Mouse (Mus musculus) stomach, embryonic 14.5 days (tissue): ENCODE data around the gene Pou1f1. TPM values are rescaled to one million over a fixed set of nuclear protein-coding genes. Genes with fewer than 3 reads are reported as not detected.

Source experiments
- ATAC-seq: fragments of 200-750 bp; cut with Nextera tagmentation; 2 replicates; pipeline ENCODE4 v1.8.0; 2017; ENCODE audit warnings: low read depth, moderate TSS enrichment; ENCODE audit not compliant: insufficient number of reproducible peaks, insufficient read depth, low FRiP score
- H3K27ac ChIP-seq: fragments of 300-500 bp; sonication (generic); 2 replicates; pipeline ENCODE4 v1.5.1; 2014; ENCODE audit warnings: mild to moderate bottlenecking, low read length, moderate library complexity, mixed read lengths
- H3K27me3 ChIP-seq: fragments of 300-500 bp; sonication (generic); 2 replicates; pipeline ENCODE4 v1.6.1; 2014; ENCODE audit warnings: low read length, control low read depth, mixed read lengths; ENCODE audit not compliant: control insufficient read depth, insufficient read depth
- H3K36me3 ChIP-seq: fragments of 300-500 bp; sonication (generic); 2 replicates; pipeline ENCODE4 v1.6.1; 2014; ENCODE audit warnings: mild to moderate bottlenecking, control low read depth, low read length, moderate library complexity, mixed read lengths; ENCODE audit not compliant: control insufficient read depth, insufficient read depth
- H3K4me1 ChIP-seq: fragments of 300-500 bp; sonication (generic); 2 replicates; pipeline ENCODE4 v1.6.1; 2014; ENCODE audit warnings: low read length, control low read depth, mixed read lengths; ENCODE audit not compliant: control insufficient read depth, insufficient read depth
- H3K4me2 ChIP-seq: fragments of 300-500 bp; sonication (generic); replicated peaks from 2 replicates; pipeline ENCODE4 v1.6.1; 2014; ENCODE audit warnings: low read depth, low read length, control low read depth
- H3K4me3 ChIP-seq: fragments of 300-500 bp; sonication (generic); 2 replicates; pipeline ENCODE4 v1.5.1; 2014; ENCODE audit warnings: low read depth, low read length, control low read depth
- H3K9ac ChIP-seq: fragments of 300-500 bp; sonication (generic); replicated peaks from 2 replicates; pipeline ENCODE4 v1.6.1; 2014; ENCODE audit warnings: low read depth, mild to moderate bottlenecking, control low read depth, low read length, moderate library complexity, mixed read lengths
- H3K9me3 ChIP-seq: fragments of 300-500 bp; sonication (generic); 2 replicates; pipeline ENCODE4 v1.6.1; 2016; ENCODE audit warnings: low read depth, low read length, control low read depth; ENCODE audit not compliant: control insufficient read depth
- WGBS: fragments of 180-500 bp; shearing (Covaris S2); extraction: QIAGEN DNeasy Blood & Tissue Kit; methylation state at CpG from one replicate; pipeline ENCODE4 v1.1.7; 2014; 5-methylcytosine and 5-hydroxymethylcytosine counted together
- polyA plus RNA-seq: library from polyadenylated mRNA; unstranded; fragments of >200 nt; fragmentation: Nextera tagmentation; extraction: Ambion mirVana; gene quantifications from 2 replicates; pipeline ENCODE4 v1.2.1, GENCODE M21; 2014

Pou1f1 gene
- polyA plus RNA-seq, result not detected in 2 replicates

DNA sequence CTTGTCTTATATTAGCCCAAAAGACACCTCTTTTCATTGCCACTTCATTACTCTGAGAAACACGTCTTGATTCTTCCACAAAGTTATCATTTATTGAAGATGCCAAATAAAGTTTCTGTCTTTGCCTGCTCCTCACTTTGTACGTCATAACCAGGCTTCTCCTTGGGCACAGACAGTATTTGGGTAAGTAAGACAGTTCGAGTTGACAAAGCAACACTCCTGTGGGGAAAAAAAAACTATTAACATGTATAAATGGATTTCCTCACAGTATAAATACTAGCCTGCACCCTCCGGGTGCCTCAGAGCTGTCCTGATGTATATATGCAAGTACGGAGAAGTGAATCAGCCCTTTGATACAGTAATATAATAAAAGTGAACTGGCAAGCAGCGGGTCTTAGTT is at the start of gene Pou1f1:
Gene Pou1f1 (plus strand): TSS at position 301 of the 400 bp plus-strand sequence.
- no peak within 1 kb of the TSS for H3K4me2 ChIP-seq
- H3K4me1 ChIP-seq, result no peaks in the 10 kb centered on the region
- H3K27me3 ChIP-seq, result no peaks in the 10 kb centered on the region
- 74% methylated on average over 6 of the region's 6 CpGs for WGBS
- no peak within 1 kb of the TSS for H3K27ac ChIP-seq
- ATAC-seq, result no peak
- no peak within 1 kb of the TSS for H3K4me3 ChIP-seq
- no peaks in the 10 kb centered on the region for H3K36me3 ChIP-seq
- H3K9ac ChIP-seq, result no peak within 1 kb of the TSS
- H3K9me3 ChIP-seq, result no peaks in the 10 kb centered on the region

- no peak overlapping the region for H3K9ac ChIP-seq
- 45% methylated on average over 4 of the region's 4 CpGs for WGBS
- H3K27me3 ChIP-seq, result no peaks in the 10 kb centered on the region
- no peaks in the 10 kb centered on the region for H3K9me3 ChIP-seq
- H3K4me2 ChIP-seq, result no peak overlapping the region
- H3K27ac ChIP-seq, result no peak overlapping the region
- H3K4me1 ChIP-seq, result no peaks in the 10 kb centered on the region
- H3K4me3 ChIP-seq, result no peak overlapping the region
- H3K36me3 ChIP-seq, result no peaks in the 10 kb centered on the region
- ATAC-seq, result no peak
Observed at GRCm38 (mm10) chr16:65470650-65471049, 49.7 kb upstream of the Pou1f1 start.

DNA sequence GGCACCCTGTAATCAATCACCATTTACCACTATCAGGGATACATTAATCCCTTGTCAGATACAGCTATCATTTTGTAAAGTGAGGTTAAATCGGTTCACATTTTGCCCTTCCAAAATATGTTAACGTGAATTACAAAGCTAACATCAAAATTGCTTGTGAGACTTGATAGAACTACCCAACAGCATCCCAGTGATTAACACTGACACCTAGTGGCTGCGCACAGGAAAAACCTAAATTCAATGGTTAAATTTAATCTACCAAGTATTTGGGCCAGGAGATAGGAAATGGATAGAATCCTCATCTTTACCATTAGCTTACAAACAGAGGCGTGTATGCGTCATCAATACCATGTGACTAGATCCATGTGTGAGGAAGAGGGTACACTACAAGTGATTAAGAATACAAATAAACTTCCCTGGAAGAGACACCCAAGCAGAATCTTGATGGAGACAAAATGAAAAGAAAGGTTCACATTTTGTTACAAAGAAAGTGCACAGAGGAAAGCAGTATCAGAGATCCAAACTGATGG is 47.8 kb upstream of the Pou1f1 start:
- ATAC-seq, result no peak
- Histone ChIP-seq H3K9ac (no peak overlapping the region), H3K4me1 (no peaks in the 10 kb centered on the region), H3K4me3 (no peak overlapping the region), H3K27me3 (no peaks in the 10 kb centered on the region), H3K4me2 (no peak overlapping the region), H3K9me3 (no peaks in the 10 kb centered on the region), H3K27ac (no peak overlapping the region), H3K36me3 (no peaks in the 10 kb centered on the region)
- WGBS, result 12% methylated on average over 5 of the region's 5 CpGs

DNA sequence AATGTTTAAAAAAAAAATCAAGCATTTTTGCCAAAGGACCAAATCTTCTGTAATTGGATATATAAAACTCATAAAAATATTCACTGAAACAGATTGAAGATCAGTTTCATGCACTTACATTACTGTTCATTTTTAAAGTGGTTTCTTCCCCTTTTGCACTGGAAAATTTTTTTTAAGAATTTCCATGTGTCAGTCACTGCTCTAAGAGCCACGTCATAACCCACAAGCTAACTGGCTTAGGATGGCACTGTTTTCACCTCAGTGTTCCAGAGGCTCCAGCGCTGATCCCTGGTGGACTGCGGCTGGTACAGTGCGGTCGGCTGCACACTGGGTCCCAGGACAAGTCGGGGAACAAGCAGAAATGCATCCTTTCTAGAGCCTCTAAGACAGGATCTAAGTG is 34.6 kb upstream of the Pou1f1 start:
- no peak for ATAC-seq
- Histone ChIP-seq H3K36me3 (no peaks in the 10 kb centered on the region), H3K4me3 (no peak overlapping the region), H3K27ac (no peak overlapping the region), H3K9ac (no peak overlapping the region), H3K4me1 (no peaks in the 10 kb centered on the region), H3K27me3 (no peaks in the 10 kb centered on the region), H3K4me2 (no peak overlapping the region), H3K9me3 (no peaks in the 10 kb centered on the region)
- 91% methylated on average over 6 of the region's 6 CpGs for WGBS

GRCm38 (mm10) chr16:65496030-65496429 is 24.3 kb upstream of the Pou1f1 start:
- Histone ChIP-seq H3K4me3 (no peak overlapping the region), H3K4me2 (no peak overlapping the region), H3K4me1 (no peaks in the 10 kb centered on the region), H3K9ac (no peak overlapping the region), H3K9me3 (no peaks in the 10 kb centered on the region), H3K27me3 (no peaks in the 10 kb centered on the region), H3K27ac (no peak overlapping the region), H3K36me3 (no peaks in the 10 kb centered on the region)
- no peak for ATAC-seq
- 82% methylated on average over 5 of the region's 5 CpGs for WGBS

DNA sequence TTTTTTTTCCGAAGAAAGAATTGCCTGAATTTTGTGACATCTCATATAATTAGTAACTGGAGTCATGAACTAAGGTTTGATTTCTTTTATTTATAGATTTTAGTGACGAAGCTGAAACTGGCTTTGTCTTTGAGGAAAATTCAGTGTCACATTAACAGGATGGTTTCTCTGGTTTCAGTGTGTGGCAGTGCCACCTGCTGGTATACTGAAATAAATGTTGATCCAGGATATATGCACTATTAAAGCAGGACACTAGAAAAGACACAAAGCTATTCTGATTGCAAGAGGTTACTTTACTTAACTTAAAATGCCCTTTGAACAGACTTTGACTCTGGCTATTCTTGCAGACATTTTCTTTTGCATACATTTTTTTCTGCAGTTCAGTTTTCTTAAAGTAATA is 23.3 kb upstream of the Pou1f1 start:
- Histone ChIP-seq H3K4me2 (no peak overlapping the region), H3K9ac (no peak overlapping the region), H3K27me3 (no peaks in the 10 kb centered on the region), H3K9me3 (no peaks in the 10 kb centered on the region), H3K4me3 (no peak overlapping the region), H3K36me3 (no peaks in the 10 kb centered on the region), H3K27ac (no peak overlapping the region), H3K4me1 (no peaks in the 10 kb centered on the region)
- 36% methylated on average over 2 of the region's 2 CpGs for WGBS
- no peak for ATAC-seq

DNA sequence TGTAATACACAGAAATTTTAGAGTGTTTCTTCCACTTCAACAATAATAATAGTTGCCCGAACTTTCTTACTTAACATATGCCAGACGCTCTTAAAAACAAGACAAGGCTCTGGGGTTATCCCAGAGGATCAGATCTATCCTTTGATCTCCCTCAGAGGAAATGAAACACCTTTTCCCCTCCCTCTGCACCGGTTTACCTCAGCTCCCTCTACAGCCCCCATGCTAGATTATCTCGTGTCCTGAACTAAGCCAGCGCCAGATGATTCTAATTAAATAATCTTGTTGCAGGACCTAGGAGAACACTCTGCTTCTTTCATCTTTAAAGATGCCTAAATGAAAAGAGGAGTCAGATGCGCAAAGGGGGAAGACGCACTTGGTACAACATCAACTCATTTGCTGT is 6.1 kb upstream of the Pou1f1 start:
- H3K27me3 ChIP-seq, result no peaks in the 10 kb centered on the region
- no peaks in the 10 kb centered on the region for H3K36me3 ChIP-seq
- ATAC-seq, result no peak
- no peak overlapping the region for H3K9ac ChIP-seq
- no peaks in the 10 kb centered on the region for H3K4me1 ChIP-seq
- 69% methylated on average over 7 of the region's 7 CpGs for WGBS
- no peaks in the 10 kb centered on the region for H3K9me3 ChIP-seq
- no peak overlapping the region for H3K27ac ChIP-seq
- no peak overlapping the region for H3K4me2 ChIP-seq
- H3K4me3 ChIP-seq, result no peak overlapping the region

GRCm38 (mm10) chr16:65526004-65526403 is 5.7 kb downstream of the Pou1f1 start:
- WGBS, result 87% methylated on average over 2 of the region's 2 CpGs
- ATAC-seq, result no peak

GRCm38 (mm10) chr16:65526695-65527094 is 6.4 kb downstream of the Pou1f1 start:
- Histone ChIP-seq H3K36me3 (no peaks in the 10 kb centered on the region), H3K4me2 (no peak overlapping the region), H3K9ac (no peak overlapping the region), H3K9me3 (no peaks in the 10 kb centered on the region), H3K4me3 (no peak overlapping the region), H3K4me1 (no peaks in the 10 kb centered on the region), H3K27me3 (no peaks in the 10 kb centered on the region), H3K27ac (no peak overlapping the region)
- no peak for ATAC-seq
- WGBS, result 84% methylated on average over 5 of the region's 5 CpGs

More at GRCm38 (mm10) chr16:65526004-65526403, 5.7 kb downstream of the Pou1f1 start:
- H3K4me1 ChIP-seq, result no peaks in the 10 kb centered on the region
- H3K9me3 ChIP-seq, result no peaks in the 10 kb centered on the region
- H3K27ac ChIP-seq, result no peak overlapping the region
- no peak overlapping the region for H3K4me2 ChIP-seq
- H3K9ac ChIP-seq, result no peak overlapping the region
- H3K4me3 ChIP-seq, result no peak overlapping the region
- no peaks in the 10 kb centered on the region for H3K27me3 ChIP-seq
- H3K36me3 ChIP-seq, result no peaks in the 10 kb centered on the region
